Mouse (Mus musculus) heart, postnatal 4 days (tissue): ENCODE results near the gene Siglec1. TPM values are rescaled to one million over a fixed set of nuclear protein-coding genes. Genes with fewer than 3 reads are reported as not detected.
A peak's percentile ranks its signal among the peaks of the same experiment; 100 is the strongest.
"Not testable (repeated sequence)": the region's sequence is repeated elsewhere in the genome, so short reads cannot be mapped to it uniquely, and the experiment has no call there.

Experiments
- DNase-seq: peaks from one replicate; pipeline ENCODE4 v3.0.0; 2021
- total RNA-seq, 2 experiments: library from RNA; stranded (reverse); gene quantifications; 2 replicates each; pipeline ENCODE4 v1.2.3; 2021

The Siglec1 gene
- total RNA-seq, 2 experiments from 2014 or later: 0.52 to 0.79 TPM

DNA sequence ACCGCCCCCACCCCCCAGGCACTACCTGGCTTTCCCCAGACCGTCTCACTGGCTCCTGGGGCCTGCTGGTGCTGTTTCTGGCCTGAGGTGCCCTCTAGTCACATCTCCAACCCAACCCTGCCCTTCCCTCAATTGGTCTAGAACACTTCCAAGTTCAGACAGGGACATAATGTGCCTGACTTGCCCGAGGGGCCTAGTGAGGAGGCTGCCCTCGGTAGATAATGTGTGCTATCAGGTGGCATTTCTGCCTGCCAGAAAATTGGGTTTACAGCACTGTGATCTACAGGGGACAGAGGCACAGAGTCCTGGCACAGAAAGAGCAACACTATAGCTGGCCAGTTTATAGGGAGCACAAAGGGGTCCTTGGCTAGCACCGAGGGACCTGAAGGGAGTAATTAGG, 34.5 kb downstream of the Siglec1 start:
- DNase-seq: no peak

- DNase-seq: no peak
These were observed 40.5 kb downstream of the Siglec1 start for GRCm38 (mm10) chr2:131046025-131046424.

DNA sequence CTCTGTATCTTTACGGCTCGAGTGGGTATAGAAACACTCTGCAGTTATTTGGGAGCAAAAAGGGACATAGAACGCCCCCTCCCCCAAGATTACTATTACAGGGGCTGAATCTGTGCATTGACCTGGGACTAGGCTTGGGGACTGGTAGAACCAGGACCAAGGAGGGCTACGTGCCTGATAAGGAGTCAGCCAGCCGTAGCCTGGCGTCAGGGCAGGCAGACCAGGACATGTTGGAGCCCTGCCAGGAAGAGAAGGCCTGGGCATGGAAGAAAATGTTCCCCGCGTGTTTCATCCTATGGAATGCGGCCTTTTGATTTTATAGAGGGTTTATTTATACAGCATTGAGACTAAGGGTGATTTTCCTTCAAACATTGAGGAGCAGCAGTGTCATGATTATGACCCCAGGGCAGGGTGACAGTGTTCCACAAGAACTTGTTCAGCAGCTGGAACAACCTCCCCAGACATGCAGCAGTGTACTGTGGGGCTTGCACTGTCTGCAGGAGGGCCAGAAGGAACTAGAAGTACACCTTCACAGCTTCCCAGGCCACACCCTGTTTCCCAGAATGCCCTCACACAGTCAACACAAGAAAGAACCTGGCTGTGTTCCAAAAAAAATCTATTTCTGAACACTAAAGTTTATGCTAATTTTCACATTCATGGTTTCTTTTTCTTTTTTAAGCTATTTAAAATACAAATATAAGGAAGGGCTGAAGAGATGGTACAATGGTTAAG, 41.4 kb downstream of the Siglec1 start:
- no peak for DNase-seq

DNA sequence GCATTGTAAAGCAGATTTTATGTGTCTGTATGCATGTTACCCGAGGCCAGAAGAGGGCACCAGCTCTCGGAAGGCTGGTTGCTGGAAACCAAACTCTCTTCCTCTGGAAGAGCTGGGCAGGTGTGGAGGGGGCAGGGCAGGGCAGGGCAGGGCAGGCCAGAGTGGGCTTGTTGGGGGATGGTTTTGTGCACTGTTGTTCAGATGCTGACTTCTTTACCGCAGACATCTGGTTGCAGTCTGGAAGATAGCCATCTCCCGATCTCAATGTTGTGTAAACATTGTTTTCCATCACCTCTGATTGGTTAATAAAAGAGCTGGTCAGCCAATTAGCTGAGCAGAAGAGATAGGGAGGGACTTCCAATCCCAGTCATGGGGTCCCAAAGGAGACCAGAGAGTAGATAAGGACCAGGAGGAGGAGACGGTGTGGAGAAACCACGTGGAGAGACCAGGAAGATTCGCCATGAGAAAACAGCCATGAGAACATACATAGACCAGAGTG, 42.2 kb downstream of the Siglec1 start:
- no peak for DNase-seq

- DNase-seq: no peak
These were observed 43.6 kb downstream of the Siglec1 start, which contains the start of gene Gfra4 for GRCm38 (mm10) chr2:131042988-131043387. Gene Gfra4 (minus strand): TSS chr2:131043088.

GRCm38 (mm10) chr2:131040854-131041825, 45.4 kb downstream of the Siglec1 start:
- DNase-seq: peak; percentile 50

DNA sequence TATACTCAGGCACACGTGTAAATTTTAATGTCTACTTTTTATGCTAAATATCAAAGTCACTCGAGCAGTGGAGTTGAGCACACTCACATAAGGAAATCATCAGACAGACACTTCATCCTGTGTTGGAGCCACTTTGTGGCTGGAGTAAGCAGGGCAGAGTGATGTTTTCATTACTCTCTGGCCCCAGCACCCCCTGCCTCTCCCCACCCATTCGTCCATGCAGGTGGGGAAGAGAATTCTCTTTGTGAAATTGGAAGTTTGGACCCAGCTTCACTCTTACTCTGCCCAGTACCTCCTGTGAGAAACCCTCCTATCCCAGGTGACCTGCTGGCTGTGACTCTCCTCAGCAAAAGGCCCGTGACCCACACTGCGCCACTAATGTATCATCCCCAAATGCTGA, 47.9 kb downstream of the Siglec1 start:
- no peak for DNase-seq

GRCm38 (mm10) chr2:131038197-131038596, 48.4 kb downstream of the Siglec1 start:
- no peak for DNase-seq

DNA sequence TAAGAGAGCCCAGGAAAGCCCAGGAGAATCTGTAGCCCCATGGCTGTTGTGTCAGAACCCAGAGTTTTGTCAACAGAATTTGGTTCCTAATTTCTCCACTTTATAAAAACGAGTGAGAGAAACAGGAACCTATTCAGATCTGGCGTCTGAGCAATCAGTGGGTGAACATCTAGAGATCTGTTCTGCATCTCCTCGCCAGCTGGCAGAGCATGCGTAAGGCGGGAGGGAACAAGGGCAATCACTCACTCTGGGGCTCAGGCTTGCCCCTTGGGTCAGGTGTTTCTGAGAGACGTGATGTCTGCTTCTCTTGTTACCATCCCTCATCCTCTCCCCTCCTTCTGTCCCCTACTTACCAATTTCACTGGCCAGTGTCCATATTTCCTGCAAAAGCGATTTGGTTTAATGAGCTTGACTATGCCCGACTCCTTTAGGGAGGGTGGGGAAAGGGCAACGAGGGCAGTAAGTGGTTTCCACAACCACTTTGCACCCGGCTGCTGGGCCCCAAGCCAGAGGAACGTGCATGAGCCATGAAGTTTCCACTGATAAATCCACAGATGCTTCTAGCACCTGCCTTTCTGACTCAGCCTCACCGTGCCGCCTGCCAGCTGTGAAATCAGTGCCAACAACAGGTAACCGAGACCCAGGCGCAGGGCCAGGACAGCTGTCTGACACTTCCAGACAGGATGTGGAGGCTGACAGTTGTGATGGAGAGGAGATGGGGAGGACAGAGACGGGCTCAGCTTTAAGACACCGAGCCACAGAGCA, 49.2 kb downstream of the Siglec1 start:
- DNase-seq: peak; percentile 84

- DNase-seq: no peak
These were observed 49.8 kb downstream of the Siglec1 start for GRCm38 (mm10) chr2:131036757-131037156.

DNA sequence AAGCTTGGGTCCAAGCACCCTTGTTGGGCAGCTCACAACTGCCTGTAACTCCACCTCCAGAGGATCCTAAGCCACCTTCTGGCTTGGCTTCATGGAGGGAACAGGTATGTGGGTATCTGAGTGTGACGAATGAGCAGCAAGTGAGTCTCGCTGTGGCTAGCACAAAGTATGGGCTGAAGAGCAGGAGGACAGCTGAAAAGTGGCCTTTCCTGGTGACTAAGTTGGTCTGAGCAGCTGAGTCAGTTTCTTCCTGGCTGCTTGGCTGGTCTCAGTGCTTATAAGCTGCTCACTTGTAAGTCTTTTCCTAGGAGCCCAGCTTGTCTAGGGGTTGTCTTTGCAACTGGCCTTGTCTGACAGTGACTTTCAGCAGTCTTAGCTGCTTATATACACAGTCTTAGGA, 50.2 kb downstream of the Siglec1 start:
- DNase-seq: no peak

DNA sequence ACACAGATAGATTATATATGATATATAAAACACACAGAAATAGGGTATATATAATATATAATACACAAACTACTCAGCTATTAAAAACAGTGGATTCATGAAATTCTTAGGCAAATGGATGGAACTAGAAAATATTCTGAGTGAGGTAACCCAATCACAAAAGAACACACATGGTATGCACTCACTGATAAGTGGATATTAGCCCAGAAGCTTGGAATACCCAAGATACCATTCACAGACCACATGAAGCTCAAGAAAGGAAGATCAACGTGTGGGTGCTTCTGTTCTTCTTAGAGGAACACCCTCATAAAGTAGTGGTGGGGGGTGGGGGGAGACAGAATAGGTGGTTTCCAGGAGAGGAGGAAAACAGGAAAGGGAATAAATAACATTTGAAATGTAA, 55.2 kb downstream of the Siglec1 start:
- not testable (repeated sequence) for DNase-seq

- DNase-seq: no peak
These were observed 55.6 kb downstream of the Siglec1 start for GRCm38 (mm10) chr2:131030998-131031397.

DNA sequence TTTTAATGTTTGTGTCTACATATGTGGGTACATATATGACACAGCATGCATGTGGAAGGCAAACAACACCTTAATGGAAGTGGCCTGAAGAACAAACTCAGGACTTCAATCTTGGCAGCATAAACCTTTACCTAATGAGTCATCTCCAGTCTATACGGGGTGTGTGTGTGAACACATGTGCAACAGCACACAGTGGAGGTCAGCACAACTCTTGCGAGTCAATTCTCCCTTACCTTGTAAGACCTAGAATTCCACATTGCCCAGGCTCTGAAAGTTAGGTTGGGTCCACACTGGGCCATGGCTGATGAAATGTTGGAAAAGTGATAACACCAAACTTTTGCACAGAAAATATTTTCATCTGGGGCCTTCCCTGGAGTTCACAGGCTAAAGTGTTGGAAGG, 56.0 kb downstream of the Siglec1 start:
- DNase-seq: no peak

- DNase-seq: no peak
These were observed 57.3 kb downstream of the Siglec1 start for GRCm38 (mm10) chr2:131029065-131029935.

- no peak for DNase-seq
These were observed 59.6 kb downstream of the Siglec1 start for GRCm38 (mm10) chr2:131026941-131027340.

GRCm38 (mm10) chr2:131025230-131025629, 61.3 kb downstream of the Siglec1 start:
- no peak for DNase-seq
